Mouse (Mus musculus) myocyte (in vitro differentiated cells): ENCODE measurements around the gene Slc22a8. TPM values are rescaled to one million over a fixed set of nuclear protein-coding genes. Genes with fewer than 3 reads are reported as not detected.

Experiments used
- H3K27me3 ChIP-seq: one replicate; pipeline ENCODE4 v1.6.1; 2011; ENCODE audit not compliant: control insufficient read depth, insufficient read depth, insufficient read length
- H3K36me3 ChIP-seq: one replicate; pipeline ENCODE4 v1.6.1; 2011; ENCODE audit not compliant: control insufficient read depth, insufficient read depth
- H3K4me2 ChIP-seq: one replicate; pipeline ENCODE4 v1.6.1; 2011; ENCODE audit warnings: low read depth, control low read depth
- H3K4me3 ChIP-seq: one replicate; pipeline ENCODE4 v1.5.1; 2011; ENCODE audit warnings: mild to moderate bottlenecking, control low read depth, moderate library complexity
- H3K79me2 ChIP-seq: one replicate; pipeline ENCODE4 v1.6.1; 2011; ENCODE audit not compliant: control insufficient read depth, insufficient read depth
- H3ac ChIP-seq: one replicate; pipeline ENCODE4 v1.6.1; 2011; ENCODE audit not compliant: control insufficient read depth, insufficient read length
- POLR2A ChIP-seq: IDR thresholded peaks from one replicate; pipeline ENCODE4 v1.6.1; 2011; ENCODE audit warnings: low read depth, mild to moderate bottlenecking, control low read depth, moderate library complexity; ENCODE audit not compliant: insufficient read length
- POLR2AphosphoS2 ChIP-seq: IDR thresholded peaks from one replicate; pipeline ENCODE4 v1.6.1; 2011; ENCODE audit warnings: low read depth, control low read depth; ENCODE audit not compliant: insufficient read length
- TCF12 ChIP-seq: IDR thresholded peaks from one replicate; pipeline ENCODE4 v1.6.1; 2011; ENCODE audit warnings: mild to moderate bottlenecking, control low read depth; ENCODE audit not compliant: poor library complexity, insufficient read depth, severe bottlenecking
- polyA plus RNA-seq: library from polyadenylated mRNA; unstranded; fragments of >200 nt; fragmentation: generic; extraction: Trizol; gene quantifications from one replicate; pipeline ENCODE4 v1.2.1, GENCODE M21; 2012; ENCODE audit warnings: missing spikeins

The Slc22a8 gene
- polyA plus RNA-seq, 1 experiment: not detected

- TF ChIP-seq TCF12: no peak
- no peak for TF ChIP-seq POLR2AphosphoS2
- no peak for TF ChIP-seq POLR2A
- H3K79me2 ChIP-seq: no peaks in the 10 kb centered on the region
- H3K4me3 ChIP-seq: no peak overlapping the region
- peaks cover 20% of the 10 kb centered on the region for H3K27me3 ChIP-seq
- no peak overlapping the region for H3K4me2 ChIP-seq
- no peak overlapping the region for H3ac ChIP-seq
- no peaks in the 10 kb centered on the region for H3K36me3 ChIP-seq
These were observed 65.3 kb downstream of the Slc22a8 start for GRCm38 (mm10) chr19:8656341-8656740.

Other genes starting within 250 kb of the Slc22a8 start
- not detected for gene Slc22a30, start 186.1 kb upstream of the Slc22a8 start, polyA plus RNA-seq
- gene Slc22a6, start 26.8 kb downstream of the Slc22a8 start, polyA plus RNA-seq: not detected
- not detected for gene Chrm1, start 72.5 kb downstream of the Slc22a8 start, polyA plus RNA-seq
- gene Slc3a2, start 132.1 kb downstream of the Slc22a8 start, polyA plus RNA-seq: 806 TPM
- gene Wdr74, start 144.6 kb downstream of the Slc22a8 start, polyA plus RNA-seq: 109 TPM
- 0.94 TPM for gene 1700092M07Rik, start 149.5 kb downstream of the Slc22a8 start, polyA plus RNA-seq
- 49.5 TPM for gene Stx5a, start 150.2 kb downstream of the Slc22a8 start, polyA plus RNA-seq
- 64.3 TPM for gene Nxf1, start 165.8 kb downstream of the Slc22a8 start, polyA plus RNA-seq
- gene Tmem223, start 179.7 kb downstream of the Slc22a8 start, polyA plus RNA-seq: 59.4 TPM
- gene Tmem179b, start 183.2 kb downstream of the Slc22a8 start, polyA plus RNA-seq: 31.6 TPM
- 19.6 TPM for gene Taf6l, start 195.2 kb downstream of the Slc22a8 start, polyA plus RNA-seq
- gene Polr2g, start 207.3 kb downstream of the Slc22a8 start, polyA plus RNA-seq: 152 TPM
- gene Zbtb3, start 211.3 kb downstream of the Slc22a8 start, polyA plus RNA-seq: 2.4 TPM
- gene Ttc9c, start 228.1 kb downstream of the Slc22a8 start, polyA plus RNA-seq: 18.7 TPM
- 42.1 TPM for gene Hnrnpul2, start 228.8 kb downstream of the Slc22a8 start, polyA plus RNA-seq
- gene AC129217.1, start 238.5 kb downstream of the Slc22a8 start, polyA plus RNA-seq: 1.00 TPM
- 5.7 TPM for gene Bscl2, start 246.2 kb downstream of the Slc22a8 start, polyA plus RNA-seq
- gene Gng3, start 247.9 kb downstream of the Slc22a8 start, polyA plus RNA-seq: 0.25 TPM